Mouse (Mus musculus) adrenal gland, postnatal 14 days (tissue): ENCODE data around the gene Vmn2r60. TPM values are rescaled to one million over a fixed set of nuclear protein-coding genes. Genes with fewer than 3 reads are reported as not detected.
"Not testable (repeated sequence)": the region's sequence is repeated elsewhere in the genome, so short reads cannot be mapped to it uniquely, and the experiment has no call there.

Source experiments
- DNase-seq: peaks from one replicate; pipeline ENCODE4 v3.0.0; 2021; ENCODE audit warnings: mixed read lengths
- long read RNA-seq, 2 experiments: library from polyadenylated mRNA; stranded (forward); transcript quantifications; one replicate each; pipeline ENCODE4 v2.0.0; 2021
- total RNA-seq: library from RNA; stranded (reverse); gene quantifications from 2 replicates; pipeline ENCODE4 v1.2.3, GENCODE M21; 2021

Gene Vmn2r60
- total RNA-seq = not detected in 2 replicates
- long read RNA-seq, experiment 1 = 0 reads
- long read RNA-seq, experiment 2 = 0 reads

GRCm38 (mm10) chr7:42107470-42107869 is at the start of gene Vmn2r60:
TSS of gene Vmn2r60 (plus strand) at chr7:42107770.
- no peak for DNase-seq

- no peak for DNase-seq
Observed at GRCm38 (mm10) chr7:42058923-42059322, 48.6 kb upstream of the Vmn2r60 start, which contains the start of gene Vmn2r59. TSS of gene Vmn2r59 (minus strand) at chr7:42059023.

GRCm38 (mm10) chr7:42107061-42107460 is 509 bp upstream of the Vmn2r60 start:
- not testable (repeated sequence) for DNase-seq

Other genes with a start within 250 kb of the Vmn2r60 start
- gene Vmn2r58, start 235.1 kb upstream of the Vmn2r60 start, total RNA-seq = not detected in 2 replicates
- gene Vmn2r59, start 48.7 kb upstream of the Vmn2r60 start, total RNA-seq = not detected in 2 replicates
- gene Vmn2r61, start 152.3 kb downstream of the Vmn2r60 start, total RNA-seq = not detected in 2 replicates